Mouse (Mus musculus): Measurements from ENCODE around the gene Sf3b1. TPM values are rescaled to one million over a fixed set of nuclear protein-coding genes. Genes with fewer than 3 reads are reported as not detected.
"Not testable (repeated sequence)": the region's sequence is repeated elsewhere in the genome, so short reads cannot be mapped to it uniquely, and the experiment has no call there.

Sf3b1 gene
- polyA plus RNA-seq (2016; fragmentation: Nextera tagmentation; extraction: Ambion mirVana) = 246 and 282 TPM in 2 replicates

DNA sequence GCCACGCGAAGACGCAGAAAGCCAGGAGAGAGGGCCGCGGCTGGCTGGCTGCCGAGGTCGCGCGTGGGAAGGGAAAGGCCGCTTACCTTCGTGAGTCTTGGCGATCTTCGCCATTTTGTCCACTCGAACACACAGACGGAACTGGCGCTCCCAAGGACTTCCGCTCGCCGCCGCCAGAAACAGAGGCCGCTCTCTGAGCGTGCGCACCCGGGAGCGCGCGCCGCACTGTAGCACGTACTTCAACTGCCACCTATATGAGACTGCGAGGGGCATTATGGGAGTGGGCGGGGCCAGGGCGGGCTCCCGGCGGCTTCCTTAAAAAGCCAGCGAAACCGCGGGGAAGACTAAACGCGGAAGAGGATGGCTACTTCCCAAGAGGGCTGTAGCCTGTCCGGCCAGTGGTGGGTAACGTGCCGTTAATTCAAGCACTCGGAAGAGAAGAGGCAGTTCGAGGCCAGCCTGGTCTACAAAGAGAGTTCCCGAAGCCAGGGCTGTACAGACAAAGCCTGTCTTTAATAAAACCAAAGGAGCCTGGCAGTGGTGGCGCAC lies at the start of gene Sf3b1:
Sf3b1 (minus strand) TSS at position 229 of the 549 bp plus-strand sequence.
- DNase-seq (ENCODE audit: low spot score) = peak; percentile 98
- Histone ChIP-seq H3K4me1 (peaks cover 8% of the 10 kb centered on the region; the same call in 1 of the 2 replicates), H3K27ac (peak within 1 kb of the TSS; percentile 100), H3K36me3 (peaks cover 30% of the 10 kb centered on the region), H3K9me3 (replicated peaks) (no peaks in the 10 kb centered on the region), H3K27me3 (ENCODE audit: low read depth, poor library complexity, severe bottlenecking) (no peaks in the 10 kb centered on the region), H3K4me3 (peak within 1 kb of the TSS; percentile 96)
- WGBS = 2% methylated on average over 46 of the region's 46 CpGs

DNA sequence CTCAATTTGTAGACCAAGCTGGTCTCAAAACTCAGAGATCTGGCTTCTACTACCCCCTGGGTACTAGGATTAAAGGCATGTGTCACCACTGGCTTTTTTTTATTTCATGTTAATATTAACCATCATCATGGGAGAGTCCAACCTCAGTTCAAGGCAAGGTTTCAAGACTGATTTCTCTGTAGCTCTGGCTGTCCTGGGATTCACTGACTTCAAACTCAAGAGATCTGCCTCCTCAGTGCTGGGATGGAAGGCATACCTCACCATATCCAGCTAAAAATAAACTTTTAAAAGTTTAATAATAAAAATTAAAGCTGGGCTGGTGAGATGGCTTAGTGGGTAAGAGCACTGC lies 49.1 kb upstream of the Sf3b1 start:
- Histone ChIP-seq H3K27me3 (ENCODE audit: low read depth, poor library complexity, severe bottlenecking) (no peaks in the 10 kb centered on the region), H3K27ac (no peak overlapping the region), H3K36me3 (peaks cover 69% of the 10 kb centered on the region), H3K9me3 (replicated peaks) (no peaks in the 10 kb centered on the region), H3K4me3 (no peak overlapping the region), H3K4me1 (0 out of 2 replicates have a peak, but pooled peaks cover 4% of the 10 kb centered on the region)
- no peak for DNase-seq (ENCODE audit: low spot score)

DNA sequence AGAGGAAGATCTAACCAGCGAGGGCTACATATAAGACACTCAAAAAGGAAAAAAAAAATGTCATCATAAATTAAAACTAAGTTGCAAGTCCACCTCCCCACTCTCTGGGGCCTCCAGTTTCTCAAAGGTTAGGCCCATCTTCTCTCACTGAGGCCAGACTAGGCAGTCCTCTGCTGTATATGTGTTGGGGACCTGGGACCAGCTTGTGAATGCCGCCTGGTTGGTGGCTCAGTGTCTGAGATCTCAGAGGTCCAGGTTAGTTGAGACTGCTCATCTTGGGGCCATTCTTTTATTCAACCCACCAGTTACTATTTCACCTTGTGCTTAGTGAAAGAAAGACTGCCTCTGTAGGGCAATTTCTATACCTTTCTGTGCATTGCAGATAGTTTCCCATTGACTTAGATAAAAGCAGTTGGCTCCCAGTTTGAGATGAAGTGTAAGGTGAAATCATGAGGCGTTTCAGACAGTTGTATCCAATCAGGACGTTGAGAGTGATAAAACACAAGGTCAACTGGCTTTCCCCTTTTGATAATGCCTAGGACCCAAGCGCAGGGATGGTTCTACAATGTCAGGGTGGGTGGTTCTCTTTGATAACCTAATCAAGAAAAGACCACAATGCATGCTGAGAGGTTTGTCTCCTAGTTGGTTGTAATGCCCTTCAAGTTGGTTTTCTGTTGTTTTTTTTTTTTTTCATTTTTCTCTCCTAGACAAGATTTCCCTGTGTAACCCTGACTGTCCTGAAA lies 48.5 kb upstream of the Sf3b1 start:
- Histone ChIP-seq H3K36me3 (peaks cover 67% of the 10 kb centered on the region), H3K27ac (no peak overlapping the region), H3K4me1 (0 out of 2 replicates have a peak, but pooled peaks cover 4% of the 10 kb centered on the region), H3K27me3 (ENCODE audit: low read depth, poor library complexity, severe bottlenecking) (no peaks in the 10 kb centered on the region), H3K4me3 (no peak overlapping the region), H3K9me3 (replicated peaks) (no peaks in the 10 kb centered on the region)
- 71% methylated on average over 5 of the region's 5 CpGs for WGBS
- no peak for DNase-seq (ENCODE audit: low spot score)

DNA sequence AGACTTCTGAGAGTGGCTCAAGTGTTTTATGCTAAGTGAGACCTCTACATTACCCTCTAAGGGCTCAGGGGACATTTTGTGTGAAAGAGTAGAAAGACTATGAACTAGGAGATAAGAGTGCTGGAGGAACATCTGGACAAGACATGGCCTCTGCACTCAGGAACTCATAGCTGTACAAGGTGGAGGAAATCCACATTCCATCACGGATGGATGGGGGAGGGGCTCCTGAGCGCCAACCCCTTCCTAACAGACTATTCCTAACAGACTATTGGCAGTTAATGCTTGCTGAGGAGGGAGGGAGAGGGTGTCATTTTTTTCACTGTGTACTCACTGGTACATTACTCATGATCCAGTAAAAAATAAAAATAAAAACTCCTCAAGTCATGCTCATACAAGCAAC lies 47.5 kb upstream of the Sf3b1 start:
- Histone ChIP-seq H3K9me3 (replicated peaks) (no peaks in the 10 kb centered on the region), H3K4me3 (no peak overlapping the region), H3K27me3 (ENCODE audit: low read depth, poor library complexity, severe bottlenecking) (no peaks in the 10 kb centered on the region), H3K36me3 (peaks cover 61% of the 10 kb centered on the region), H3K4me1 (0 out of 2 replicates have a peak, but pooled peaks cover 4% of the 10 kb centered on the region), H3K27ac (no peak overlapping the region)
- no peak for DNase-seq (ENCODE audit: low spot score)
- 52% methylated on average over 2 of the region's 2 CpGs for WGBS

DNA sequence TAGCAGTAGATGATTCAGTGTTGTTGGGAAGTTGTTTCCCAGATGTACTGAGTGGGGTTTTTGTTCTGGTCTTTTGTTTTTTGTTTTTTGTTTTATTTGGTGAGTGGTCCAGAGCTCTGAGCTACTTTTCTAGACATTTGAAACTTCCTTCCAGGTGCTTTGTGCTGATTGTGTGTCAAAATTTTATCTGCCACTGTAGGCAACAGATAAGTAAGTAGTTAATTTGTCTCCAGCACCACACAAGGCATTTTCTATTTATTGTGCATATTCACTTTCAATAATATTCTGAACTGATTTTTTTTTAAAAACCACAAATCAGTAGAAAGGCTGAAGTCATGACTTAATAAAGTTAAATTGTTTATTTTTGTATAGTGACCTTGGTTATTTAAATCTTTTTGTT lies 45.0 kb upstream of the Sf3b1 start:
- not testable (repeated sequence) for H3K27me3 ChIP-seq (ENCODE audit: low read depth, poor library complexity, severe bottlenecking); DNase-seq (ENCODE audit: low spot score); H3K4me1 ChIP-seq; H3K27ac ChIP-seq; H3K4me3 ChIP-seq; H3K9me3 ChIP-seq (replicated peaks)
- peaks cover 54% of the 10 kb centered on the region for H3K36me3 ChIP-seq

DNA sequence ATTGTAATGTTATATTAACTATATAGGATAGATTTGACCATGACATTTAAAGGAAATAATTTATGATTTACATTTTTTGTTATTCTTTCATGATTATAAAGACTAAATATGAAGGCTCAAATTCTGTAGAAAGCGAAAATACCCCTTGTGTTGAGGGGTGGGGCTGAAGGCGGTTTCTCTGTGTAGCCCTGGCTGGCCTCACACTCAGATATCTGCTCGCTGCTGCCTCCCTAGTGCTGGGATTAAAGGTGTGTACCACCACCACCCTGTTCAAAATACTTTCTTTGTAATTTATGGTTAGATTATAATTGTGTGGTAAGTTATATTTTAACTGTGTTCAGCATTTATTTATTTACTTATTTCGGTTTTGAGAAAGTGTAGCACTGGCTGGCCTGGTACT lies 34.5 kb upstream of the Sf3b1 start:
- H3K4me1 ChIP-seq = no peaks in the 10 kb centered on the region
- H3K27me3 ChIP-seq (ENCODE audit: low read depth, poor library complexity, severe bottlenecking) = no peaks in the 10 kb centered on the region
- H3K4me3 ChIP-seq = no peak overlapping the region
- WGBS = 87% methylated on average over 4 of the region's 4 CpGs
- no peak for DNase-seq (ENCODE audit: low spot score)
- H3K27ac ChIP-seq = no peak overlapping the region
- H3K36me3 ChIP-seq = peaks cover 46% of the 10 kb centered on the region
- H3K9me3 ChIP-seq (replicated peaks) = no peaks in the 10 kb centered on the region

DNA sequence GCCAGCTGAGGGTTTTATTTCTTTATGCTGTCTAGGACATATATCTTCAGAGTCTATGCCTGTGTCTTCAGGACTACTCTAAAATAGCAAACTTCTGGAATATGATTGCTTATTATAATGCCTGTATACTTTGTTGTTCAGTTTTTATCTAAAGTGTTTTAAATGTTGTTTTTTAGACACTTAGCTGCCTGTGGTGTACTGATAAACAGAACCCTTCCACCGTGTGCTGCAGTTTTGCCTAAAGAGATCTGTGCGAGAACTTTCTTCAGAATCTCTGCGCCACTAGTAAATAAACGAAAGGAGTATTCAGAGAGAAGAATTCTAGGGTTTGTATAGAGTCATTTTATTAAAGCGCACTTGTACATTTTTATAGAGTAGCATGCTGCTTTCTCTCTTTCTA lies 33.8 kb upstream of the Sf3b1 start:
- WGBS = 97% methylated on average over 5 of the region's 5 CpGs
- Histone ChIP-seq H3K27me3 (ENCODE audit: low read depth, poor library complexity, severe bottlenecking) (no peaks in the 10 kb centered on the region), H3K36me3 (peaks cover 43% of the 10 kb centered on the region), H3K4me3 (no peak overlapping the region), H3K4me1 (no peaks in the 10 kb centered on the region), H3K9me3 (replicated peaks) (no peaks in the 10 kb centered on the region), H3K27ac (no peak overlapping the region)
- no peak for DNase-seq (ENCODE audit: low spot score)

DNA sequence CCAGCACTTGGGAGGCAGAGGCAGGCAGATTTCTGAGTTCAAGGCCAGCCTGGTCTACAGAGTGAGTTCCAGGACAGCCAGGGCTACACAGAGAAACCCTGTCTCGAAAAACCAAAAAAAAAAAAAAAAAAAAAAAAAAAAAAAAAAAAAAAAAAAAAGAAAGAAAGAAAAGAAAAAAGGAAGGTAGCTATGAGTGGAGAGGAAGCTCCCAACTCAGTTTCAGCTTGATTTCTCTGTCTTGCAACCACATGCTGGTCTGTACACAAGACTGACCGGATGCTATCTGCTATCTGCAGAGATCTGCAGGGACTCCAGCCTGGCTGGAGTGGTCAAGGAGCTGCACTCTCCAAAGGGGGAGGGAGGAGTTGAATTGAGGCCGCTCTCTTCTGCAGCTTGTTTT lies 31.1 kb upstream of the Sf3b1 start:
- 92% methylated on average over 2 of the region's 3 CpGs for WGBS

DNA sequence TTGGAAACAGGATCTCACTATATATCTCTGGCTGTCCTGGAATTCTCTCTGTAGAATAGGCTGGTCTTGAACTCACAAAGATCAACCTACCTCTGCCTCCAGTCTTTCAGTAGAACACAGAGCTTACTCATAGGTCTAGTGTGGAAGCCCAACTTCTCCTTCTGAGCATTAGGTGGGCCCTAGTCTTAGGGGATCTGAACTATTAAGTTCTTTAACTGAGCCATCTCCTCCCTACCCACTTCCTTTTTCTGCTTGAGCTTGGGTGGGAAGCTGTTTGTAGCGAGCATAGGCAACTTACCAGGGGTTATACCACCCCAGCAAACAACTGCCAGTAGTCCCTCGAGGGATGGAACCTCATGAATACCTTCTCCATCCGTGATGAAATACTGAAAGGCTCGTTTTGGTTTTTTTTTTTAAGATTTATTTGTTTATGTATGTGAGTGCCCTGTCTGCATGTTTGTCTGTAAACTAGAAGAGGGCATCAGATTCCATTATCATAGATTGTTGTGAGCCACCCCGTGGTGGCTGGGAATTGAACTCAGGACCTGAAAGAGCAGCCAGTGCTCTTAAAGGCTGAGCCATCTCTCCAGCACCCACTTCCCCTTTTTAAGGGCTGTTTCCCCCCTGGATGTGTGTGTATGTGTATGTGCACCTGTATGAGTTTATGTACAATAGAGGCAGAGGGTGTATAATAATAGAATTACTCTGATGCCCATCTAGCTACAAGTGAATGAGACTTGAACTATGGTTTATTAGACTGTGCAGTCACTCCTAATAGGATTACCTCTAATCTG lies 28.2 kb upstream of the Sf3b1 start:
- WGBS = 88% methylated on average over 5 of the region's 5 CpGs
- 0 out of 2 replicates have a peak, but pooled peaks cover 6% of the 10 kb centered on the region for H3K27me3 ChIP-seq (ENCODE audit: low read depth, poor library complexity, severe bottlenecking)
- H3K4me1 ChIP-seq = peaks cover 12% of the 10 kb centered on the region
- H3K27ac ChIP-seq = no peak overlapping the region
- H3K36me3 ChIP-seq = peaks cover 8% of the 10 kb centered on the region; the same call in 1 of the 2 replicates
- DNase-seq (ENCODE audit: low spot score) = no peak
- H3K9me3 ChIP-seq (replicated peaks) = no peaks in the 10 kb centered on the region
- H3K4me3 ChIP-seq = no peak overlapping the region

More for the DNA sequence above, 31.1 kb upstream of the Sf3b1 start:
- not testable (repeated sequence) for H3K9me3 ChIP-seq (replicated peaks); H3K27me3 ChIP-seq (ENCODE audit: low read depth, poor library complexity, severe bottlenecking); H3K4me3 ChIP-seq; DNase-seq (ENCODE audit: low spot score); H3K27ac ChIP-seq; H3K4me1 ChIP-seq
- peaks cover 20% of the 10 kb centered on the region for H3K36me3 ChIP-seq

DNA sequence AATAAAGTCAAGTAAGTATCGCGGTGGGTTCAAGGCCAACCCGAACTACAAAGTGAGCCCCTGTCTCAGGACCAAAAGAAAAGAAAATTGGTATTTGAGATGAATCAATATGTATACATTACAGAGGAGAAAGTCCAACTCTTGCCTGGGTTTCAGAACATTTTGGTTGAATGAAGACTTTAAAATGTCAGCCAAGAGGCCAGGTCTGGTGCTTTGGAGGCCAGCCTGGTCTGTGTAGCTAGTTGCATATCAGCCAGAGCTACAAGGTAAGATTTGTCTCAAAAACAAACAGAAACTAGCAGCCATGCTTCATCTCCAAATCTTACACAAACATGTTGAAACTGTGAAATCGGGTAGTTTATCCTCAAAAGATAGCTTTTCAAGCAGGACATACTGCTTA lies 26.3 kb upstream of the Sf3b1 start:
- WGBS = 70% methylated on average over 4 of the region's 4 CpGs

DNA sequence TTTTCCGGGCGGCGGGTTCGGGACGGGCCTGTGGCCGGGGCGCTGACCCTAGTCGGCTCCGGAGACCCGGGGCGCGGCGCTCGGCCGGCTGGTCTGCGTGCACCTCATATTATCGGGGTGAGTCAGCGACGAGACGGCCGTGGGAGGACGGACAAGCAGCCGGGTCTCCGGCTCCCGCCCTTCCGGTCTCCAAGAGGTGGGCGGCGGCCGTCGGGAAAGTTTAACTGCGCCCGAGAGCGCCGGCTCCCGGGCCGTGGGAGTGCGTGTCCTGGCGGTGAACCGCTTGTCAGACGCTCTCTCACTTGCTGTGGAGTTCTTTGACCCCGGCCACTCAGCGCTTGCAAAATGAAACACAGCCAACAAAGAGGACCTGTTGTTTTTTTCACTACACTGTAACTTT lies 25.7 kb upstream of the Sf3b1 start:
- 0 out of 2 replicates have a peak, but pooled peaks cover 6% of the 10 kb centered on the region for H3K27me3 ChIP-seq (ENCODE audit: low read depth, poor library complexity, severe bottlenecking)
- peak overlapping the region; percentile 87 for H3K27ac ChIP-seq
- peak overlapping the region; percentile 87 for H3K4me3 ChIP-seq
- no peak for DNase-seq (ENCODE audit: low spot score)
- H3K9me3 ChIP-seq (replicated peaks) = no peaks in the 10 kb centered on the region
- WGBS = under 1% methylated on average over 42 of the region's 42 CpGs
- peaks cover 12% of the 10 kb centered on the region for H3K4me1 ChIP-seq
- H3K36me3 ChIP-seq = peaks cover 8% of the 10 kb centered on the region; the same call in 1 of the 2 replicates

More for the DNA sequence above, 26.3 kb upstream of the Sf3b1 start:
- no peaks in the 10 kb centered on the region for H3K9me3 ChIP-seq (replicated peaks)
- no peak for DNase-seq (ENCODE audit: low spot score)
- peaks cover 8% of the 10 kb centered on the region; the same call in 1 of the 2 replicates for H3K36me3 ChIP-seq
- 0 out of 2 replicates have a peak, but pooled peaks cover 6% of the 10 kb centered on the region for H3K27me3 ChIP-seq (ENCODE audit: low read depth, poor library complexity, severe bottlenecking)
- peaks cover 12% of the 10 kb centered on the region for H3K4me1 ChIP-seq
- H3K4me3 ChIP-seq = peak overlapping the region; percentile 87
- H3K27ac ChIP-seq = no peak overlapping the region

DNA sequence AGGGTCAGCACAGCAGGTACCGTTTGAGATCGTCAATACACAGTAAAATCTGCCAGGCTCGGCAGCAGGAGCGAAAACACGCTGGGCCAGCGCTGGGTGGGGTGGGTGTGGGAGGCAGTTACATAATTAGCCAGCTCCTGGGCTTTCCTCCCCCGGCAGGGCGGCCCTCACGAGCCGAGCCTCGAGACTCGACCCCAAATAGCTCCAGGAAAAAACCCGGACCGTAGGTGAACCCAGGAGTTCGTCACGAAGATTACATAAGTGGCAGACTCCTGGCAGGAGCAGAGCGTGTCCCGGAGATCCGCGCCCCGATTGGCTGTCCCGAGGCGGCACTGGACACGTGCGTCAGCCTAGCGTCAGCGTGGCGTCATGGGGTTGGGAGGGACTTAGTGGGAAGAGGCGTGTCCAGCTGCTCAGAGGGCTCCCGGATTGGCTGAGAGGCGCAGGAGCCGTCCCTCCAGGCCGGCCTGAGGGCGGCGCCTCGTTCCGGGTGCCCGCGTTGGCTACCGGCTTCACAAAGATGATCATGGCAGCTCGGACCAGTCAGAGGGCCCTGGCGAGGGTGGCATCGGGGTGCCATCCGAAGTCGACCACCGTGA lies 25.2 kb upstream of the Sf3b1 start, which contains the start of gene Coq10b:
Coq10b (plus strand) TSS at position 416 of the 599 bp plus-strand sequence.
- Histone ChIP-seq H3K4me1 (peaks cover 12% of the 10 kb centered on the region), H3K27me3 (ENCODE audit: low read depth, poor library complexity, severe bottlenecking) (0 out of 2 replicates have a peak, but pooled peaks cover 6% of the 10 kb centered on the region), H3K9me3 (replicated peaks) (no peaks in the 10 kb centered on the region), H3K4me3 (peak within 1 kb of the TSS; percentile 87), H3K36me3 (peaks cover 8% of the 10 kb centered on the region; the same call in 1 of the 2 replicates), H3K27ac (peak within 1 kb of the TSS; percentile 87)
- WGBS = under 1% methylated on average over 45 of the region's 46 CpGs
- DNase-seq (ENCODE audit: low spot score) = peak; percentile 99

Measured in limb, embryonic 10.5 days (tissue).